Mouse (Mus musculus): ENCODE measurements around the gene Cemip2. TPM values are rescaled to one million over a fixed set of nuclear protein-coding genes. Genes with fewer than 3 reads are reported as not detected.
"Not testable (repeated sequence)": the region's sequence is repeated elsewhere in the genome, so short reads cannot be mapped to it uniquely, and the experiment has no call there.

Gene Cemip2
- polyA plus RNA-seq, 1 experiment from 2014 or later: 13.0 TPM

- Histone ChIP-seq H3K27ac (ENCODE audit: low read length) (no peak overlapping the region), H3K4me3 (replicated peaks; ENCODE audit: low read length) (no peak overlapping the region), H3K36me3 (ENCODE audit: control insufficient read depth, insufficient read depth, low read length) (no peaks in the 10 kb centered on the region), H3K27me3 (ENCODE audit: control insufficient read depth, insufficient read depth, low read length) (no peaks in the 10 kb centered on the region), H3K4me2 (ENCODE audit: low read depth, low read length) (no peak overlapping the region), H3K9me3 (replicated peaks; ENCODE audit: control insufficient read depth, low read length) (no peaks in the 10 kb centered on the region), H3K4me1 (ENCODE audit: control insufficient read depth, insufficient read depth, low read length) (no peaks in the 10 kb centered on the region), H3K9ac (ENCODE audit: low read length) (no peak overlapping the region)
- no peak for ATAC-seq (ENCODE audit: insufficient read depth, low FRiP score)
Measured at GRCm38 (mm10) chr19:21866094-21866493, 88.0 kb downstream of the Cemip2 start.

DNA sequence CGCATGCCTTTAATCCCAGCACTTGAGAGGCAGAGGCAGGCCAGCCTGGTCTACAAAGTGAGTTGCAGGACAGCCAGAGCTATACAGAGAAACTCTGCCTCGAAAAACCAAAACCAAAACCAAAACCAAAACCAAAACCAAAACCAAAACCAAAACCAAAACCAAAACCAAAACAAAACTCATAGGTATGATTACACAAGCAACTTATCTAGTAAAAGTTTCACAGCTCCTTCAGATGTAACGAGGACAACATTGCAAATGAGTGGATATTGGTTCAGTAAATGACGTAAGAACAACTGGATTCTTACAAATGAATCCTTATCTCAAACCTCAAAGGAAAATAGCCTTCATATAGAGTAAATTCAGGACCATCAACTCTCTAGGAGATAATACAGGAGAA is 88.6 kb downstream of the Cemip2 start:
- H3K36me3 ChIP-seq (ENCODE audit: control insufficient read depth, insufficient read depth, low read length); H3K4me2 ChIP-seq (ENCODE audit: low read depth, low read length); H3K27ac ChIP-seq (ENCODE audit: low read length); H3K27me3 ChIP-seq (ENCODE audit: control insufficient read depth, insufficient read depth, low read length); H3K9ac ChIP-seq (ENCODE audit: low read length); H3K9me3 ChIP-seq (replicated peaks; ENCODE audit: control insufficient read depth, low read length); H3K4me1 ChIP-seq (ENCODE audit: control insufficient read depth, insufficient read depth, low read length); ATAC-seq (ENCODE audit: insufficient read depth, low FRiP score); H3K4me3 ChIP-seq (replicated peaks; ENCODE audit: low read length): not testable (repeated sequence)
- 89% methylated on average over 4 of the region's 4 CpGs for WGBS

DNA sequence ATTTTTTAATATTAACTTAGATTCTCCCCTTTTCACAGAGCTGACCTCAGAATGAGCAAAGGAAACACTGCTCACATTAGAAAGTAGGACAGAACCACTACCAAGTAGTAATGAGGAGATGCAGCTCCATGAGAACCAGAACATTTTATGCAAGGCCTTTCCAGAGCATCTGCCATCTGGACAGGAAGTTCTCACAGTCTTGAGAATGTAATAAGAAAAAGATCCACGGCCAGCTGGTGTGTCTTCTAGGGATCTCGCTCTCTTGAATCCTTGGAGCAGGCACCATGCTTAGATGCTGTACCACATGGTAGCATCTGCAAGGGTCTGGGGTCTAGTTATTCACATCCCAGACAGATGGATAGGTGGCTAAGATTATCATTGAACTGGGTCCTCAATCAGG is 90.3 kb downstream of the Cemip2 start:
- no peak for ATAC-seq (ENCODE audit: insufficient read depth, low FRiP score)
- no peak overlapping the region for H3K9ac ChIP-seq (ENCODE audit: low read length)
- WGBS: 55% methylated on average over 2 of the region's 2 CpGs
- no peaks in the 10 kb centered on the region for H3K4me1 ChIP-seq (ENCODE audit: control insufficient read depth, insufficient read depth, low read length)
- H3K27ac ChIP-seq (ENCODE audit: low read length): no peak overlapping the region
- H3K9me3 ChIP-seq (replicated peaks; ENCODE audit: control insufficient read depth, low read length): no peaks in the 10 kb centered on the region
- H3K27me3 ChIP-seq (ENCODE audit: control insufficient read depth, insufficient read depth, low read length): no peaks in the 10 kb centered on the region
- no peak overlapping the region for H3K4me3 ChIP-seq (replicated peaks; ENCODE audit: low read length)
- no peak overlapping the region for H3K4me2 ChIP-seq (ENCODE audit: low read depth, low read length)
- no peaks in the 10 kb centered on the region for H3K36me3 ChIP-seq (ENCODE audit: control insufficient read depth, insufficient read depth, low read length)

- H3K4me1 ChIP-seq (ENCODE audit: control insufficient read depth, insufficient read depth, low read length): no peaks in the 10 kb centered on the region
- no peak overlapping the region for H3K9ac ChIP-seq (ENCODE audit: low read length)
- H3K36me3 ChIP-seq (ENCODE audit: control insufficient read depth, insufficient read depth, low read length): no peaks in the 10 kb centered on the region
- H3K27me3 ChIP-seq (ENCODE audit: control insufficient read depth, insufficient read depth, low read length): no peaks in the 10 kb centered on the region
- H3K4me2 ChIP-seq (ENCODE audit: low read depth, low read length): no peak overlapping the region
- no peaks in the 10 kb centered on the region for H3K9me3 ChIP-seq (replicated peaks; ENCODE audit: control insufficient read depth, low read length)
- H3K4me3 ChIP-seq (replicated peaks; ENCODE audit: low read length): no peak overlapping the region
- ATAC-seq (ENCODE audit: insufficient read depth, low FRiP score): no peak
- H3K27ac ChIP-seq (ENCODE audit: low read length): no peak overlapping the region
- WGBS: 35% methylated on average over 8 of the region's 8 CpGs
Measured at GRCm38 (mm10) chr19:21882110-21882940, 104.2 kb downstream of the Cemip2 start.

GRCm38 (mm10) chr19:21883053-21883452 is 104.9 kb downstream of the Cemip2 start:
- Histone ChIP-seq H3K27me3 (ENCODE audit: control insufficient read depth, insufficient read depth, low read length) (no peaks in the 10 kb centered on the region), H3K9ac (ENCODE audit: low read length) (no peak overlapping the region), H3K4me3 (replicated peaks; ENCODE audit: low read length) (no peak overlapping the region), H3K27ac (ENCODE audit: low read length) (no peak overlapping the region), H3K36me3 (ENCODE audit: control insufficient read depth, insufficient read depth, low read length) (no peaks in the 10 kb centered on the region), H3K9me3 (replicated peaks; ENCODE audit: control insufficient read depth, low read length) (no peaks in the 10 kb centered on the region), H3K4me1 (ENCODE audit: control insufficient read depth, insufficient read depth, low read length) (no peaks in the 10 kb centered on the region), H3K4me2 (ENCODE audit: low read depth, low read length) (no peak overlapping the region)
- no peak for ATAC-seq (ENCODE audit: insufficient read depth, low FRiP score)
- 78% methylated on average over 3 of the region's 3 CpGs for WGBS

- H3K4me3 ChIP-seq (replicated peaks; ENCODE audit: low read length): no peak overlapping the region
- H3K36me3 ChIP-seq (ENCODE audit: control insufficient read depth, insufficient read depth, low read length): no peaks in the 10 kb centered on the region
- H3K27me3 ChIP-seq (ENCODE audit: control insufficient read depth, insufficient read depth, low read length): no peaks in the 10 kb centered on the region
- H3K27ac ChIP-seq (ENCODE audit: low read length): no peak overlapping the region
- no peak for ATAC-seq (ENCODE audit: insufficient read depth, low FRiP score)
- no peak overlapping the region for H3K9ac ChIP-seq (ENCODE audit: low read length)
- no peaks in the 10 kb centered on the region for H3K9me3 ChIP-seq (replicated peaks; ENCODE audit: control insufficient read depth, low read length)
- no peak overlapping the region for H3K4me2 ChIP-seq (ENCODE audit: low read depth, low read length)
- 68% methylated on average over 2 of the region's 2 CpGs for WGBS
- H3K4me1 ChIP-seq (ENCODE audit: control insufficient read depth, insufficient read depth, low read length): no peaks in the 10 kb centered on the region
Measured at GRCm38 (mm10) chr19:21883922-21884321, 105.8 kb downstream of the Cemip2 start.

- Histone ChIP-seq H3K9ac (ENCODE audit: low read length) (no peak overlapping the region), H3K27me3 (ENCODE audit: control insufficient read depth, insufficient read depth, low read length) (no peaks in the 10 kb centered on the region), H3K9me3 (replicated peaks; ENCODE audit: control insufficient read depth, low read length) (no peaks in the 10 kb centered on the region), H3K4me3 (replicated peaks; ENCODE audit: low read length) (no peak overlapping the region), H3K27ac (ENCODE audit: low read length) (no peak overlapping the region), H3K4me2 (ENCODE audit: low read depth, low read length) (no peak overlapping the region), H3K36me3 (ENCODE audit: control insufficient read depth, insufficient read depth, low read length) (no peaks in the 10 kb centered on the region), H3K4me1 (ENCODE audit: control insufficient read depth, insufficient read depth, low read length) (no peaks in the 10 kb centered on the region)
- WGBS: 78% methylated on average over 4 of the region's 4 CpGs
- no peak for ATAC-seq (ENCODE audit: insufficient read depth, low FRiP score)
Measured at GRCm38 (mm10) chr19:21884385-21884784, 106.2 kb downstream of the Cemip2 start.

DNA sequence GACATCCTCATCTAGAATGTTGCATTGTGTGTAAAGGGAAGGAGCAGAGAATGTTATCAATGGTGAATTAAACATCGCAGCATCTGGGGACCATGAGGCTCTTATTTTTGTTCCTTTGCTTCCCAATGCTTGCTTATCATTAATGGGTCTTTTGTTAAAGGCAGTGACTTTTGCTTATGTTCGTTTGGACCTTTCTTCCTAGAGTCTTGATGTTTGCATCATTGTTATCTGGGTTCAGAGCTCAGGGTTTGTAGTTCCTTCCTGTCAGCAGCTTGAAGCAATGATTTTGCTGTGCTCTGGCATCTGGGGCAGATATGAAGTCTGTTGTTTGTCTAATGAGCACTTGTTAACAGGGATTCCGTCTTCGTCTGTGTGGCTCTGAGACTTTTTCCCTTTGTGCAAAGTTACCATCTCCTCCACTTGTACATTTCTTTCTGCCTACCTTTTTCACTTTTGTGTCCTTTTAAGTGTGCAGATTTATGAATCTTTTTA is 108.1 kb downstream of the Cemip2 start:
- 40% methylated on average over 4 of the region's 4 CpGs for WGBS
- H3K27me3 ChIP-seq (ENCODE audit: control insufficient read depth, insufficient read depth, low read length): no peaks in the 10 kb centered on the region

GRCm38 (mm10) chr19:21890699-21891098 is 112.6 kb downstream of the Cemip2 start:
- Histone ChIP-seq H3K9ac (ENCODE audit: low read length) (no peak overlapping the region), H3K36me3 (ENCODE audit: control insufficient read depth, insufficient read depth, low read length) (no peaks in the 10 kb centered on the region), H3K4me3 (replicated peaks; ENCODE audit: low read length) (no peak overlapping the region), H3K27me3 (ENCODE audit: control insufficient read depth, insufficient read depth, low read length) (no peaks in the 10 kb centered on the region), H3K27ac (ENCODE audit: low read length) (no peak overlapping the region), H3K4me2 (ENCODE audit: low read depth, low read length) (no peak overlapping the region), H3K9me3 (replicated peaks; ENCODE audit: control insufficient read depth, low read length) (no peaks in the 10 kb centered on the region), H3K4me1 (ENCODE audit: control insufficient read depth, insufficient read depth, low read length) (no peaks in the 10 kb centered on the region)
- WGBS: 47% methylated on average over 2 of the region's 2 CpGs
- no peak for ATAC-seq (ENCODE audit: insufficient read depth, low FRiP score)

More for the DNA sequence above, 108.1 kb downstream of the Cemip2 start:
- no peaks in the 10 kb centered on the region for H3K4me1 ChIP-seq (ENCODE audit: control insufficient read depth, insufficient read depth, low read length)
- H3K36me3 ChIP-seq (ENCODE audit: control insufficient read depth, insufficient read depth, low read length): no peaks in the 10 kb centered on the region
- ATAC-seq (ENCODE audit: insufficient read depth, low FRiP score): no peak
- H3K9ac ChIP-seq (ENCODE audit: low read length): no peak overlapping the region
- H3K9me3 ChIP-seq (replicated peaks; ENCODE audit: control insufficient read depth, low read length): no peaks in the 10 kb centered on the region
- no peak overlapping the region for H3K4me2 ChIP-seq (ENCODE audit: low read depth, low read length)
- H3K4me3 ChIP-seq (replicated peaks; ENCODE audit: low read length): no peak overlapping the region
- no peak overlapping the region for H3K27ac ChIP-seq (ENCODE audit: low read length)
